Mouse (Mus musculus) liver, embryonic 13.5 days (tissue): ENCODE results near the gene Trib3. TPM values are rescaled to one million over a fixed set of nuclear protein-coding genes. Genes with fewer than 3 reads are reported as not detected.

Source experiments
- ATAC-seq: fragments of 200-750 bp; cut with Nextera tagmentation; 2 replicates; pipeline ENCODE4 v1.8.0; 2017; ENCODE audit warnings: low read depth, mild to moderate bottlenecking, moderate number of reproducible peaks, moderate library complexity
- DNase-seq: peaks from one replicate; pipeline ENCODE4 v3.0.0; 2022
- H3K27ac ChIP-seq: fragments of 300-500 bp; sonication (generic); 2 replicates; pipeline ENCODE4 v1.5.1; 2015; ENCODE audit warnings: moderate library complexity, mild to moderate bottlenecking, inconsistent platforms
- H3K27me3 ChIP-seq: fragments of 300-500 bp; sonication (generic); 2 replicates; pipeline ENCODE4 v1.6.1; 2015; ENCODE audit warnings: mild to moderate bottlenecking, inconsistent platforms
- H3K36me3 ChIP-seq: fragments of 300-500 bp; sonication (generic); 2 replicates; pipeline ENCODE4 v1.6.1; 2015; ENCODE audit warnings: mild to moderate bottlenecking, inconsistent platforms
- H3K4me1 ChIP-seq: fragments of 300-500 bp; sonication (generic); replicated peaks from 2 replicates; pipeline ENCODE4 v1.6.1; 2015; ENCODE audit warnings: inconsistent platforms
- H3K4me2 ChIP-seq: fragments of 300-500 bp; sonication (generic); 2 replicates; pipeline ENCODE4 v1.6.1; 2015; ENCODE audit warnings: inconsistent platforms, mild to moderate bottlenecking, moderate library complexity
- H3K4me3 ChIP-seq: fragments of 300-500 bp; sonication (generic); replicated peaks from 2 replicates; pipeline ENCODE4 v1.5.1; 2015; ENCODE audit warnings: mild to moderate bottlenecking, inconsistent platforms
- H3K9ac ChIP-seq: fragments of 300-500 bp; sonication (generic); 2 replicates; pipeline ENCODE4 v1.6.1; 2015; ENCODE audit warnings: mild to moderate bottlenecking, inconsistent platforms
- H3K9me3 ChIP-seq: fragments of 300-500 bp; sonication (generic); replicated peaks from 2 replicates; pipeline ENCODE4 v1.6.1; 2016; ENCODE audit warnings: inconsistent platforms
- WGBS: fragments of 180-500 bp; shearing (Covaris S2); methylation state at CpG from one replicate; pipeline ENCODE4 v1.1.7; 2015; ENCODE audit not compliant: insufficient replicate concordance; 5-methylcytosine and 5-hydroxymethylcytosine counted together
- polyA plus RNA-seq: library from polyadenylated mRNA; unstranded; fragments of >200 nt; fragmentation: Nextera tagmentation; extraction: Ambion mirVana; gene quantifications from 2 replicates; pipeline ENCODE4 v1.2.1, GENCODE M21; 2015

Gene Trib3
- polyA plus RNA-seq, 1 experiment from 2014 or later = 3.3 TPM

GRCm38 (mm10) chr2:152330858-152331423 lies 12.9 kb downstream of the Trib3 start:
- Histone ChIP-seq H3K4me2 (peak overlapping the region; percentile 92), H3K36me3 (peaks cover 40% of the 10 kb centered on the region), H3K9me3 (no peaks in the 10 kb centered on the region), H3K4me1 (peaks cover 53% of the 10 kb centered on the region), H3K27ac (peak overlapping the region; percentile 92), H3K4me3 (peak overlapping the region; percentile 92), H3K9ac (peak overlapping the region; percentile 92), H3K27me3 (0 out of 2 replicates have a peak, but pooled peaks cover 4% of the 10 kb centered on the region)
- 18% methylated on average over 7 of the region's 7 CpGs for WGBS
- ATAC-seq (peak; percentile 14), DNase-seq (peak; percentile 34)

- ATAC-seq = no peak
- H3K9ac ChIP-seq = no peak overlapping the region
- peaks cover 69% of the 10 kb centered on the region for H3K36me3 ChIP-seq
- no peak overlapping the region for H3K4me3 ChIP-seq
- H3K4me2 ChIP-seq = no peak overlapping the region
- H3K9me3 ChIP-seq = no peaks in the 10 kb centered on the region
- H3K4me1 ChIP-seq = peaks cover 38% of the 10 kb centered on the region
- H3K27me3 ChIP-seq = no peaks in the 10 kb centered on the region
- H3K27ac ChIP-seq = no peak overlapping the region
- 79% methylated on average over 5 of the region's 5 CpGs for WGBS
- no peak for DNase-seq
These were observed 15.9 kb downstream of the Trib3 start for GRCm38 (mm10) chr2:152327980-152328379.

GRCm38 (mm10) chr2:152326654-152327053 lies 17.2 kb downstream of the Trib3 start:
- DNase-seq = no peak
- peaks cover 83% of the 10 kb centered on the region for H3K36me3 ChIP-seq
- no peak for ATAC-seq
- no peaks in the 10 kb centered on the region for H3K27me3 ChIP-seq
- H3K4me1 ChIP-seq = peaks cover 34% of the 10 kb centered on the region
- WGBS = 82% methylated on average over 8 of the region's 8 CpGs
- H3K27ac ChIP-seq = no peak overlapping the region
- H3K4me2 ChIP-seq = no peak overlapping the region
- no peak overlapping the region for H3K9ac ChIP-seq
- no peaks in the 10 kb centered on the region for H3K9me3 ChIP-seq
- no peak overlapping the region for H3K4me3 ChIP-seq

GRCm38 (mm10) chr2:152326157-152326556 lies 17.7 kb downstream of the Trib3 start:
- Histone ChIP-seq H3K4me3 (no peak overlapping the region), H3K4me1 (peaks cover 29% of the 10 kb centered on the region), H3K27me3 (no peaks in the 10 kb centered on the region), H3K9me3 (no peaks in the 10 kb centered on the region), H3K4me2 (no peak overlapping the region), H3K9ac (no peak overlapping the region), H3K27ac (no peak overlapping the region), H3K36me3 (peaks cover 88% of the 10 kb centered on the region)
- DNase-seq (no peak), ATAC-seq (no peak)
- WGBS = 87% methylated on average over 13 of the region's 13 CpGs

GRCm38 (mm10) chr2:152324842-152325241 lies 19.0 kb downstream of the Trib3 start:
- Histone ChIP-seq H3K4me2 (no peak overlapping the region), H3K9ac (no peak overlapping the region), H3K27ac (no peak overlapping the region), H3K4me3 (no peak overlapping the region), H3K27me3 (no peaks in the 10 kb centered on the region), H3K9me3 (no peaks in the 10 kb centered on the region), H3K36me3 (peaks cover 95% of the 10 kb centered on the region), H3K4me1 (peaks cover 16% of the 10 kb centered on the region)
- 60% methylated on average over 3 of the region's 3 CpGs for WGBS
- ATAC-seq (no peak), DNase-seq (no peak)

GRCm38 (mm10) chr2:152323971-152324370 lies 19.9 kb downstream of the Trib3 start:
- WGBS = 84% methylated on average over 14 of the region's 14 CpGs

GRCm38 (mm10) chr2:152322198-152322597 lies 21.6 kb downstream of the Trib3 start:
- no peak overlapping the region for H3K4me2 ChIP-seq
- no peaks in the 10 kb centered on the region for H3K9me3 ChIP-seq
- H3K4me3 ChIP-seq = no peak overlapping the region
- DNase-seq (no peak), ATAC-seq (no peak)
- no peak overlapping the region for H3K9ac ChIP-seq
- no peaks in the 10 kb centered on the region for H3K4me1 ChIP-seq
- 80% methylated on average over 6 of the region's 6 CpGs for WGBS
- no peak overlapping the region for H3K27ac ChIP-seq
- no peaks in the 10 kb centered on the region for H3K27me3 ChIP-seq
- peaks cover 97% of the 10 kb centered on the region for H3K36me3 ChIP-seq

More at GRCm38 (mm10) chr2:152323971-152324370, 19.9 kb downstream of the Trib3 start:
- H3K4me2 ChIP-seq = no peak overlapping the region
- H3K27ac ChIP-seq = no peak overlapping the region
- H3K36me3 ChIP-seq = peaks cover 94% of the 10 kb centered on the region
- peaks cover 7% of the 10 kb centered on the region for H3K4me1 ChIP-seq
- no peaks in the 10 kb centered on the region for H3K27me3 ChIP-seq
- ATAC-seq = no peak
- no peak overlapping the region for H3K4me3 ChIP-seq
- no peak for DNase-seq
- H3K9ac ChIP-seq = no peak overlapping the region
- no peaks in the 10 kb centered on the region for H3K9me3 ChIP-seq

GRCm38 (mm10) chr2:152321558-152321957 lies 22.3 kb downstream of the Trib3 start:
- 76% methylated on average over 5 of the region's 5 CpGs for WGBS
- DNase-seq = no peak
- Histone ChIP-seq H3K9ac (no peak overlapping the region), H3K4me1 (no peaks in the 10 kb centered on the region), H3K27me3 (no peaks in the 10 kb centered on the region), H3K27ac (no peak overlapping the region), H3K4me3 (no peak overlapping the region), H3K36me3 (peaks cover 97% of the 10 kb centered on the region), H3K9me3 (no peaks in the 10 kb centered on the region), H3K4me2 (no peak overlapping the region)
- no peak for ATAC-seq

- no peaks in the 10 kb centered on the region for H3K4me1 ChIP-seq
- H3K27me3 ChIP-seq = no peaks in the 10 kb centered on the region
- ATAC-seq = no peak
- peaks cover 96% of the 10 kb centered on the region for H3K36me3 ChIP-seq
- 77% methylated on average over 6 of the region's 6 CpGs for WGBS
- no peak overlapping the region for H3K9ac ChIP-seq
- H3K4me3 ChIP-seq = no peak overlapping the region
- H3K4me2 ChIP-seq = no peak overlapping the region
- H3K27ac ChIP-seq = no peak overlapping the region
- no peak for DNase-seq
- no peaks in the 10 kb centered on the region for H3K9me3 ChIP-seq
These were observed 26.8 kb downstream of the Trib3 start for GRCm38 (mm10) chr2:152317054-152317453.

GRCm38 (mm10) chr2:152313926-152314325 lies 29.9 kb downstream of the Trib3 start:
- H3K4me1 ChIP-seq = no peaks in the 10 kb centered on the region
- ATAC-seq (no peak), DNase-seq (no peak)
- H3K27ac ChIP-seq = no peak overlapping the region
- WGBS = 89% methylated on average over 6 of the region's 6 CpGs
- no peaks in the 10 kb centered on the region for H3K9me3 ChIP-seq
- H3K4me2 ChIP-seq = no peak overlapping the region
- no peaks in the 10 kb centered on the region for H3K27me3 ChIP-seq
- peaks cover 97% of the 10 kb centered on the region for H3K36me3 ChIP-seq
- H3K9ac ChIP-seq = no peak overlapping the region
- H3K4me3 ChIP-seq = no peak overlapping the region

GRCm38 (mm10) chr2:152312996-152313395 lies 30.8 kb downstream of the Trib3 start:
- ATAC-seq (no peak), DNase-seq (no peak)
- Histone ChIP-seq H3K4me2 (no peak overlapping the region), H3K27me3 (no peaks in the 10 kb centered on the region), H3K27ac (no peak overlapping the region), H3K9ac (no peak overlapping the region), H3K9me3 (no peaks in the 10 kb centered on the region), H3K4me1 (no peaks in the 10 kb centered on the region), H3K4me3 (no peak overlapping the region), H3K36me3 (peaks cover 97% of the 10 kb centered on the region)
- 83% methylated on average over 7 of the region's 7 CpGs for WGBS

GRCm38 (mm10) chr2:152307186-152307585 lies 36.6 kb downstream of the Trib3 start:
- H3K27ac ChIP-seq = no peak overlapping the region
- ATAC-seq (no peak), DNase-seq (no peak)
- no peaks in the 10 kb centered on the region for H3K27me3 ChIP-seq
- H3K36me3 ChIP-seq = peaks cover 92% of the 10 kb centered on the region
- H3K9ac ChIP-seq = no peak overlapping the region
- 84% methylated on average over 3 of the region's 3 CpGs for WGBS
- H3K4me3 ChIP-seq = no peak overlapping the region
- H3K4me2 ChIP-seq = no peak overlapping the region
- no peaks in the 10 kb centered on the region for H3K9me3 ChIP-seq
- H3K4me1 ChIP-seq = peaks cover 16% of the 10 kb centered on the region
